Mouse (Mus musculus): ENCODE data around the gene Timmdc1.
"Not testable (repeated sequence)": the region's sequence is repeated elsewhere in the genome, so short reads cannot be mapped to it uniquely, and the experiment has no call there.

Timmdc1 gene

GRCm38 (mm10) chr16:38496604-38497140 is 25.8 kb downstream of the Timmdc1 start:
- no peak for DNase-seq (ENCODE audit: low spot score in 2 of 2)

DNA sequence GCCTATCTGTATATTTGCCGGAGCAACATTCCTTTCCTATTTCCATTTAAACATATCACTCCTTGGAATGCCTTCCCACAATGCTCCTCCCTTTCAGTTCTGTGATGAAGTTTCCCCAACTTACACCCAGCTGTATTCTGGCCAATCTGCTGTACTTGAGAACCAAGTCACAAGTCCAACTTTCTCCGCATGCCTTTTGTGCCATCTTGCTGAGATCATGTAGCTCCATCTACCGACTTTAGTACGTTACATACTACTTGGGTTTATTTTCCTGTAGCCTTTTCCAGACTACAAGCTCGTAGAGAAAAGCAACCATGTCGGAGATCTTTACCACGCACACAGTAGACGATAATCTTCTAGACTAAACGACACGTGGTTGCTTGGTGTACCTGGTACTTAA is 28.6 kb downstream of the Timmdc1 start:
- no peak for DNase-seq (ENCODE audit: low spot score in 2 of 2)

DNA sequence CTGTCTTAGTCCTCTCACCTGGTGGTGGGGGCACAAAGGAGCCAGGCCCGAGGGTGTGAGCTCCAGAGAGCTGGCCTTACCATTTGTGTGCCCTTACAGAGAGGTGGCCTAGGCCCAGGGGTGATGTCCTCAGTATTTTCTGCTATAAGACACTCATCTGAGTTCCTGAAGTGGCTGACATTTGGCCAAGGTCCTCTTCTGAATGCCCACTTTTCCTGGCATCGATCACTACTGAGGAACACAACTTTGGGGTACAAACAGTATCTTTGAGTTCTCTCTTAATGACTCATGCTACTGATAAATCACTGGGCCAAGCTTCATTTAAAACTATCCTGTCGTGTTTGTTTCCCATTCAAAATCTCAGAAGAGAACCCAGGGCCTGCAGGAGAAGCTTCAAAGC is 29.9 kb downstream of the Timmdc1 start:
- DNase-seq (ENCODE audit: low spot score in 2 of 2): no peak

GRCm38 (mm10) chr16:38483582-38484309 is 38.7 kb downstream of the Timmdc1 start:
- no peak for DNase-seq (ENCODE audit: low spot score in 2 of 2)

GRCm38 (mm10) chr16:38482780-38483562 is 39.5 kb downstream of the Timmdc1 start:
- peak in 1 of 2 experiments; percentile 27 for DNase-seq (ENCODE audit: low spot score in 2 of 2)

- no peak for DNase-seq (ENCODE audit: low spot score in 2 of 2)
Measured at GRCm38 (mm10) chr16:38481327-38481726, 41.1 kb downstream of the Timmdc1 start.

GRCm38 (mm10) chr16:38478296-38478695 is 44.2 kb downstream of the Timmdc1 start:
- no peak for DNase-seq (ENCODE audit: low spot score in 2 of 2)

- DNase-seq (ENCODE audit: low spot score in 2 of 2): not testable (repeated sequence)
Measured at GRCm38 (mm10) chr16:38477241-38477608, 45.2 kb downstream of the Timmdc1 start.

GRCm38 (mm10) chr16:38476312-38477240 is 45.9 kb downstream of the Timmdc1 start:
- DNase-seq (ENCODE audit: low spot score in 2 of 2): peak in 1 of 2 experiments; percentile 15

DNA sequence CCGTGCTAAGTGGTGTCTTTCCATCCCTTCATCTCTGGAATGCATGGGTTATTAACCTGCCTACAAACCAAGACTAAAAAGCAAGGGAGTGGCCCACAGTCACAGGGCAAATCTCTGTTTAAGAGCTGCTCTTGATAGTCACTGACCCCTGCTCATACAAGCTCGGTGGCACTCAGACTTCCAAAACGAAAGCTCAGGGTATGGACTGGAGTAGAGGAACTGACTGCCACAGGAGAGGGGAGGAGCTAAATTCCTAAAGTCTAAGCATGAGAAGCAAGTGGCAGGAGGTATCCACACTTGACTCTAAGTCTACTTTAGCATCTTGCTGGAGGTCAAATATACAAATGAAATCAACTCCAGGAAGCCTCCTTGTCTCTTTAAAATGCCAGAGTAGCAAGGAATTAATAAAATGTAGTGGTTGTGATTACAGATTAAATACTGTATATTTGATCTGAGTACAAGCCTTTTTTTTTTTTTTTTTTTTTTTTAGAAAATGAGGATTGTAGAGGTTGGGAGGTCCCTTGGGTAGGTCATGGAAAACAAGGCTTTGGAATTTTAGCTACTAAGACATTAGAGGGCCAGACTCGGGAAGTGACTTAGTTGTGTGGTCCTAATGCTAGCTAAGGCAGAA is 46.7 kb downstream of the Timmdc1 start:
- DNase-seq (ENCODE audit: low spot score in 2 of 2): no peak

DNA sequence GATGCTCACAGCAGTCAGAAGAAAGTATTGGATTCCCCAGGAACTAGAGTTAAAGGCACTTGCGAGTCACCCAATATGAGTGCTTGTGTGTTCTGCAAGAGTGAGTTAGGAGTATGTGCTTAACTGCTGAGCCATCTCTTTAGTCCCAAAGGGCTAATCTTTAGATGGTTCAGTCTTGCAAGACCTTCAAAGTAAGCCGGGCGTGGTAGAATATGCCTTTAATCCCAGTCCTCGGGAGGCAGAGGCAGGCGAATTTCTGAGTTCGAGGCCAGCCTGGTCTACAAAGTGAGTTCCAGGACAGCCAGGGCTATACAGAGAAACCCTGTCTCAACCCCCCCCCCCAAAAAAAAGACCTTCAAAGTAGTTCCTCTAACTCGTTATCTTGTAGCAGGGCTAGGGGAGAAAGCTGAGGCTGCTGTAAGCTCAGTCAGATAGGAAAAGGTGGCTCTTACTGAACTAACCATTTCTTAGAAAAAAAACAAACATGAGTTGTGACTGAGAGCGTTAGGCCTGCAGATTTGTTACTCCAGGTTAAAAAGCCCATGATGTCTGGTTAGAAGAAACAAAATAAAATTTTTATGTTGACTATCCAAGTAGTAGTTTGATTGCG is 47.7 kb downstream of the Timmdc1 start:
- DNase-seq (ENCODE audit: low spot score in 2 of 2): no peak

- no peak for DNase-seq (ENCODE audit: low spot score in 2 of 2)
Measured at GRCm38 (mm10) chr16:38473661-38474060, 48.8 kb downstream of the Timmdc1 start.

- DNase-seq (ENCODE audit: low spot score in 2 of 2): no peak
Measured at GRCm38 (mm10) chr16:38472507-38472873, 50.0 kb downstream of the Timmdc1 start.

- no peak for DNase-seq (ENCODE audit: low spot score in 2 of 2)
Measured at GRCm38 (mm10) chr16:38471697-38472506, 50.6 kb downstream of the Timmdc1 start.

DNA sequence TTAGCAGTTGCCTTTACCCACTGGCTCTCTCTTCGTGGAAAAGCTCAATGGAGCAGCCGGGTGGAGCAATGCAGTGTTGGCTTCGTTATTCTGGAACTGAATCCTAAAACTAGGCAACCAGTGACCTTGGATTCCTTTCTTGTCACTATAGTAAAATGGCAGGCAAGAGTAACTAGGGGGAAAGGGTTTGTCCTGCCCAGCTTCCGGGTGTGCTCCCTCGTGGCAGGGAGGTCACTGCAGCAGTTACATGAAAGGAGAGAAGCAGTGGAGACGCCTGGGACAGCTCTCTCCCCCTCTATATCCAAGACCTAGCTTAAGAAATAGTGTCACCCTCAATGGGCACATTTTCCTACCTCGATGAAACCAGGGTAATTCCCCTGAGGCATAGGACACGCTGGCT is 53.0 kb downstream of the Timmdc1 start:
- no peak for DNase-seq (ENCODE audit: low spot score in 2 of 2)

- no peak for DNase-seq (ENCODE audit: low spot score in 2 of 2)
Measured at GRCm38 (mm10) chr16:38468706-38469018, 53.8 kb downstream of the Timmdc1 start.

DNA sequence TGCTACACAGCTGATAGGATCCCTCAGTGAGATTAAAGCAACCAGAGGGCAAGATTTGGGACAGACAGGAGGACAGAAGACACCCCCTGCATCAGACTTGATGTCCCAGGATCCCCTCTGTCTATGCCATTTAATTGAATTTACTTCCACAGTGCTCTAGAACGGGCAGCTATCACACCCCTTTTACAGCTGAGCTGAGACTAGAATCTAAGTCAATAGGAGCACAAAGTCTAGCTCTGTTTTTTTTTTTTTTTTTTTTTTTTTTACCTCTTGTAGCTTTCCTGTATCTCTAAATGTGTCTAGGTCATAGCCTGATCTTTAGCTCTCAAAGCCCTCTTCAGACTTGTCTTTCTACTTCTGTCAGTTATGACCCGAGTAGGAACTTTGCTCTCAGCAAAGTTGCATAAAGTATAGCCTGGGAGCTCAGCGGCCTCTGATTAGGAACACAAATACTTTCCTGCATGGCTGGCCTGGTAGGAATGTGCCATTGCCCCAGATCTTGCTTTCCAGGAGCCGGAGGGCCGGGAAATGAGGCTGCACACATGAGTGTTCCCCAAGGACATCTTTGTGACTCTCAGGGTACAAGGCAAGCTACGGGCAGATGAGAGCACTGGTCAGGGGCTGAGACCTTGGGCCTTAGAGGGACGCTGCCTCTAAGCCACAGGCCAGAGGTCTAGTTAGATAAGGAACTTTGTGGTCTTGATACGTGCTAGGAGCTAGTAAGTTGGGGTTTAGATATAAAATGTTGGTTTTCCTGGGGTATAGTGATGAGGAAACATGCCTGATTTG is 54.4 kb downstream of the Timmdc1 start:
- DNase-seq (ENCODE audit: low spot score in 2 of 2): no peak

- no peak for DNase-seq (ENCODE audit: low spot score in 2 of 2)
Measured at GRCm38 (mm10) chr16:38467091-38467916, 55.2 kb downstream of the Timmdc1 start.

GRCm38 (mm10) chr16:38466089-38466488 is 56.4 kb downstream of the Timmdc1 start:
- no peak for DNase-seq (ENCODE audit: low spot score in 2 of 2)

Data from cerebellum, postnatal 4 days (tissue).